Mouse (Mus musculus) c-Kit-negative CD71-positive TER-119-positive erythroid progenitor cells, embryonic 14.5 days (primary cell): ENCODE measurements around the gene Mpdu1.
"Not testable (repeated sequence)": the region's sequence is repeated elsewhere in the genome, so short reads cannot be mapped to it uniquely, and the experiment has no call there.

Experiments
- DNase-seq: peaks from one replicate; pipeline ENCODE4 v3.0.0-alpha.2; 2013; ENCODE audit warnings: low read depth, low spot score

The Mpdu1 gene

GRCm38 (mm10) chr11:69665457-69665960 lies 3.1 kb upstream of the Mpdu1 start:
- DNase-seq: no peak

- DNase-seq: no peak
Observed at GRCm38 (mm10) chr11:69664841-69665240, 2.4 kb upstream of the Mpdu1 start.

- DNase-seq: no peak
Observed at GRCm38 (mm10) chr11:69663795-69664194, 1.4 kb upstream of the Mpdu1 start.

DNA sequence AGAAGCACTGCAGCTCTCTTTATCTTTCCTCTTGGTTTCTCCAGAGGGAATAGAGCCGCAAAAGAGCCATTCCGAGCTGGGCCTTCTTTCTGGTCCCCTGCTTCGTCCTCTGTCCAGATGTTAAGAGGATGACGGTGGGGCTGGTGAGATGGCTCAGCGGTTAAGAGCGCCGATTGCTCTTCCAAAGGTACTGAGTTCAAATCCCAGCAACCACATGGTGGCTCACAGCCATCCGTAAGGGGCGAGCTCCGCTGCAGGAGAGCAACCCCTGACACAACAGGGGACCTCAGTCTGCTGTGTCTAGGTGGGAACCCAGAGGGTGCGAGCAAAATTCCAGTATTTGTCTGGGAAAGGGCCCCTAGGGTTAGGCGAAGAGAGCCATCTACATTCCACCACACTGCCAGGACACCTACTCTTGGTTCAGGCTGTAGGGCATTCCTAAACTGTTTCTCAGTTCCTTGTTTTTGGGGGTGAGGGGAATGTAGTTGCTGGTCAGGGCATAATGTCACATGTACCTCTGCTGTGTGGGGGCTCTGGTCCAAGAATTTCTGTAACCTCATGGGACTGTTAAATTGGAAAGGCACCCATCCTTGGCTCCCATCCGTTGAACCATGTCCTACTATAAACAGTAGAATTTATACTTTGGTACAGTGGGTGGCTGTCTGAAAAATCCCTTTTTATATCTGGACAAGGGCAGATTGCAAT lies 677 bp upstream of the Mpdu1 start:
- DNase-seq: no peak

- no peak for DNase-seq
Observed at GRCm38 (mm10) chr11:69661221-69661881, 1.1 kb downstream of the Mpdu1 start.

DNA sequence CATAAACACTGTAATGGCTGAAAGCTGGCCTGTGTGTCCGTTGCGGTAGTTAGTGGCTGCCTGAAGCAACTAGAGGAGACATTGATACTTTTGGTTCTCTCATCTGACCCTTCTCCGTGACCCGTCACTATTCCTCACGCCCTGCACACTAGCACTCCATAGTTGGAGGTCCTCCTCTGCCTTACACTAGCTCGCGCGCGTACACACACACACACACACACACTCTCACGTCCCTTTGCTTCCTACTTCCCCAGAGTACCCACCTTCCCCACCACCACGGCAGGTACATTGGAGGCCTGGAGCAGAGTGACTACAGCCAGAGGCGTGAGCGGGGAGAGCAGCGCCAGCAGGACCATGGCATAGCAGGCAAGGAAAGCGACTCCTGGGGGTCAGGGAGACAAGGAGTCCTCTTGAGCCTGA lies 5.0 kb downstream of the Mpdu1 start:
- DNase-seq: no peak

DNA sequence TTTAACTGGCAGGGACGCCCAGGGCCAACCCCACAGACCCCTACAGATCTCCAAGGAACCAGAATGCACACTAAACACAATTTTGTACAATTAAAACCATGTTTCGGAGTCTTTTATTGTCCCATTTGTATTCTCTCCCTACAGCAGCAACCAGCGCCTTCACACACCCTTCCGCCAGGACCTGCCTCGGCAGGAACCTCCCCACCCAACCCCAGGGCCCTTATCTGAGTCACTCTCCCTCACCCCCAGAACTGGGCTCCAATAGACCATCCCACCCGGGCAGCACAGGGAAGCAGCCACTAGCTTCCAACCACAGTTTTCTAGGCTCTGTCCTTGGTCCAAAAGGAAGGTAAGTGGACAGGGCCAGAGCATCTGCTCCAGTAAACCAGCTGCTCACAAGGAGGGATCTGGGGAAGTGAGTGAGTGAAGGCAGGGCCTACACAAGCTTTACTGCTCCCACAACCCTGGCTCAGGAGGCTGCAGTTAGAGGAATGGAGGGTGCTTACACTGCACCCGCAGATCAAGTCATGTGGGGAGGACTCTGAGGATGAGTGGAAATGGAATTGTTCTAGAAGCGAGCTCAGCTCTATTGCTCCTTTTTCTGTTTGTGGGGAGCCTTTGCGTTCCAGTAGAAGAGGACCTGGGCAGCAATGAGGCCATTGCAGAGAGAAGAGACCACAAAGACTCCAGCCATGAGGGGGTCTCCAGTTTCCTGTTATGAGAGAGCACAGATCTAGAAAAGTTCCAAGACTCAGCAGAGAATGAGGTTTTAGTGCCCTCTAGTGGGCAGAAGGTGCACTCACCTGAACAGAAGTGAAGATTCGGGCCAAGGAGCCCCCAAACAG lies 5.6 kb downstream of the Mpdu1 start:
- DNase-seq: no peak

- DNase-seq: no peak
Observed at GRCm38 (mm10) chr11:69656065-69656455, 6.4 kb downstream of the Mpdu1 start.

DNA sequence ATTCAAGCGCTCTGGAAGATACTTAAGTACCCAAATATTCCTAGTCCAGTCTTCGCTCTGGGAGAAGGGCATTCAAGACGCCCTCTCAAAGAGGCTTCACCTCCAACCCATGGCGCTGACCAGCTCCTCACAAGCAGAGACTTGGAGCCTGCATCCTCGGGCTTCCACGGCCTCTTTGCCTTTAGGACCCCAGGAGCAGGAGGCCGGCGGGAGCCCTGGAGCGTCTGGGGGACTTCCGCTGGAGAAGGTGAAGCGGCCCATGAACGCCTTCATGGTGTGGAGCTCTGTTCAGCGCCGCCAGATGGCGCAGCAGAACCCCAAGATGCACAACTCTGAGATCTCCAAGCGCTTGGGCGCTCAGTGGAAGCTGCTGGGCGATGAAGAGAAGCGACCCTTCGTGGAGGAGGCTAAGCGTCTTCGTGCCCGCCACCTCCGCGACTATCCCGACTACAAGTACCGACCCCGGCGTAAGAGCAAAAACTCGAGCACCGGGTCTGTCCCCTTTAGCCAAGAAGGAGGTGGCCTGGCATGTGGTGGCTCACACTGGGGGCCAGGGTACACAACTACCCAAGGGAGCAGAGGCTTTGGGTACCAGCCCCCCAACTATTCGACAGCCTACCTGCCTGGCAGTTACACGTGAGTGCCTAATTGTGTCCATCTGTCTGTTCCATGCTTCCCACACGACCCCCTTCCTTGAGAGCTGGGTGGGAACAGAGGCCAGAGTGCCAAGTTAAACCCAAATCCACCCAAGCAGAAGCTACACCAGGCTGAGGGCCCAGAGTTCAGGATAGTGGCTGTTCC lies 7.0 kb downstream of the Mpdu1 start, which contains the start of gene Sox15:
Gene Sox15, plus strand, starts transcription at position 51 of the 801 bp plus-strand sequence.
- no peak for DNase-seq

DNA sequence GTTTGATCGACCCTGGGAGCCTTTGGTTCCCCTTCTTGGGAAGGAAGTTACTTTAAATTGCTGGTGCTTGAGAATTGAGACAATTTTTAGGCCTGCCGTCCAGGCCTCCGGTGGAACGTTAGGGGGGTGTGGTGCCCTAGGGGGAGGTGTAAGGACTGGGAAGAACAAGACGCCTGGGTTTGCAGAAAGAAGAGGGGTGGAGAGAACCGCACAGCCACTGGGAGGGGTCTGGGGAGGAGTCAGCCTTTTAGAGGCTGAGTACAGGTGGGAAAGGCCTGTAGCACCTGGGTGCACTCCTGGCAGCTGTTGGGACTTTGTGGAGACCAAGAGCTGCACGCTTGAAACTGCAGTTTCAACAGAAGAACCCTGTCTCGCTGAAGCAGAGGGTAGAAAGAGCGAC lies 7.7 kb downstream of the Mpdu1 start:
- no peak for DNase-seq

DNA sequence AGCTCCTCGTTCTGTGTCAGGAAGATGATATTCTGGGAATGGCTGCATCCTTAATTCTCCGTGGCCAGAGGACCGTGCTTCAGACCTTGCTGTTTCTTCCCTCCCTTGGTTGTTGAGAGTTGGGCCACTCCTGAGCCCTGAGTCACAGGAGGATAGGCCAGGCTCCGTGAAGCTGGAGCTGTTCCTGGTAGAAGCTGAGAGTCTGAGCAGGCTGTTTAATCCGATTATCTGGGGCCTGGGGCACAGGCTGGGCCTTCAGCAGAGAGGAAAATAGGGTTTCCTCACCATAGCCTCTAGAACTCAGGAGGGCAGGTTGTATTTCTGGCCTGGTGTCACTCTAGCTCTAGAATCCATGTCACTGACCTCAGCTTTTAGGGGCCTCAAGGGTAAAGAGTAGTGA lies 9.0 kb downstream of the Mpdu1 start:
- no peak for DNase-seq

GRCm38 (mm10) chr11:69645860-69646259 lies 16.6 kb downstream of the Mpdu1 start:
- DNase-seq: no peak

- DNase-seq: no peak
Observed at GRCm38 (mm10) chr11:69635471-69635870, 27.0 kb downstream of the Mpdu1 start.

GRCm38 (mm10) chr11:69633128-69633866 lies 29.1 kb downstream of the Mpdu1 start:
- no peak for DNase-seq

DNA sequence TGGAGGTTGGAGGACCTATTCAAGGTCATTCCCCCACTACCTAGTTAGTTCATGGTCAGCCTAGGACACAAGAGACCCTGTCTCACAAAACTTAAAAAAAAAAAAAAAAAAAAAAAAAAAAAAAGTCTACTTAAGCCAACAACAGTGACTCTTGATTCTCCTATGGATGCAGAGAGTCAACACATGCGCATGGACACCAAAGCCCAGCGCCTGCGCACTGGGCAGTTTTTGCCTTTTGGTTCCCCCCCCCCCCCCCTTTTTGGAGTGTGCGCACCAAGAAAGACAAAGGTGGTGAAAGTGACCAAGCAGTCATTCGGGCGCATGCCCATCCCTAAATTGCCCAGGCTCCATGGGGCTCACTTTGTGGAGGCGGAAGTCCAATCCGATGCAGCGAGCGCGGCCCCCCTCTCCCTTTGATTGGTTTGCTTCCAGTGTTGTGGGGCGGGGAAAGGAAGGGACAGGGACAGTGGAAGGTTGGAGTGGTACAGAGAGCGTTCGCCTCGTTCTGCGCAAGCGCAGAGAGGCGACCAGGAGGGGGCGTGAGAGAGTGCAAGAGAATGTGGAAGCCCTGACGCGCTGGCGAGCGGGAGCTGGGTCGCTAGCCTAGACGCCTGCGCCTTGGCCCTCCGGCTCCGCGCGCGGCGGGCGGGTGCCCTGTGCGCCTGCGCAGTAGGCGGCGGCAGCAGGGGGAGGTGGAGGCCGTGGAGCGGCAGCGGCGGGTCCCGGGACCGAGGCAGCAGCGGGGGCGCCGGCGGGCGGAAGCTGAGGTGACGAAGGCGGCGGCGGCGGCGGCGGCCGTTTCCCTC lies 30.0 kb downstream of the Mpdu1 start, which contains the start of gene Fxr2:
Gene Fxr2, plus strand, starts transcription at position 707 of the 806 bp plus-strand sequence.
- DNase-seq: peak; percentile 99

- peak; percentile 62 for DNase-seq
Observed at GRCm38 (mm10) chr11:69629802-69630201, 32.6 kb downstream of the Mpdu1 start.

GRCm38 (mm10) chr11:69628286-69628685 lies 34.2 kb downstream of the Mpdu1 start:
- DNase-seq: peak; percentile 76

DNA sequence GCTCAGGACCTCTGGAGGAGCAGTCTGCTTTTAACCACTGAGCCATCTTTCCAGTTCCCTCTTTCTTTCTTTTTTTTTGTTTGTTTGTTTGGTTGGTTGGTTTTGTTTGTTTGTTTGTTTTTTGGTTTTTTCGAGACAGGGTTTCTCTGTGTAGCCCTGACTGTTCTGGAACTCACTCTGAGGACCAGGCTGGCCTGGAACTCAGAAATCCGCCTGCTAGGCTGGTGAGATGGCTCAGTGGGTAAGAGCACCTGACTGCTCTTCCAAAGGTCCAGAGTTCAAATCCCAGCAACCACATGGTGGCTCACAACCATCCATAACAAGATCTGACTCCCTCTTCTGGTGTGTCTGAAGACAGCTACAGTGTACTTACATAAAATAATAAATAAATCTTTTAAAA lies 38.1 kb downstream of the Mpdu1 start:
- not testable (repeated sequence) for DNase-seq

- no peak for DNase-seq
Observed at GRCm38 (mm10) chr11:69623006-69623405, 39.4 kb downstream of the Mpdu1 start.

- no peak for DNase-seq
Observed at GRCm38 (mm10) chr11:69622406-69622805, 40.0 kb downstream of the Mpdu1 start.
